Mouse (Mus musculus) kidney, postnatal 14 days (tissue): Measurements from ENCODE around the gene Klhdc4.

Experiments
- DNase-seq: peaks from one replicate; pipeline ENCODE4 v3.0.0; 2022; ENCODE audit warnings: mixed read lengths

The Klhdc4 gene

DNA sequence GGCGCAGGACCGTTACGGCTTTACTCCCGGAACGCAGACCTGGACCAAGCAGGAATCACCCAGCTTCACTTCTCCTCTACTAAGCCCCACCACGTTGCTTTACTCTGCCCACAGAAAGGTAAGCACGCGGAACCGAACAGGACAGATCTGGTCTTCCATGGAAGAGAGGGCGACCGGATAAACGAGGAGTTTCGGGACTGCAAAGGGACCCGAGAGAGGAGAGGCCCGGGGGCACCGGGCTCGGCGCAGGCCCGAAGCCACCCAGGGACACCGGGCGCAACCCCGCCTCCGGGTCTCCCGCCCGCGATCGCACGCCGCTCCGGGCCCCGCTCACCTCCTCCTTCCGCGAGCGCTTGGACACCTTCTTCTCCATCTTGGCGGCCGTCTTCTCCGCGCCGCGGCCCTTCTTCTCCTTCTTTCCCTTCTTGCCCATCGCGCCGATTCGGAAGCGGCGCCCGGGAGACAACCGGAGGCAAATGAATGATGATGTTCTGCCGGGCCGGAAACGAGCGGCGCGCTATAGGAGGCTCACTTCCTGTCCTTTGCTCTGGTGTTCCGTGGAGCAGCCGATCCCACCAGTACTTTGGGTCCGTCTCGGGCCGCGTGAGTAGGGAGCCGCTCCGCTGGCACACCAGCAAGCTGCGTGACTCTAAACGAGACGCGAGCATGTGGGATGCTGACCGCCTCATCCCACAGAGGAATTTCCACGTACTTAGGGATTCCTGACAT lies at the start of gene Klhdc4:
Klhdc4 (minus strand) TSS at position 522 of the 729 bp plus-strand sequence.
- DNase-seq, result peak; percentile 90

DNA sequence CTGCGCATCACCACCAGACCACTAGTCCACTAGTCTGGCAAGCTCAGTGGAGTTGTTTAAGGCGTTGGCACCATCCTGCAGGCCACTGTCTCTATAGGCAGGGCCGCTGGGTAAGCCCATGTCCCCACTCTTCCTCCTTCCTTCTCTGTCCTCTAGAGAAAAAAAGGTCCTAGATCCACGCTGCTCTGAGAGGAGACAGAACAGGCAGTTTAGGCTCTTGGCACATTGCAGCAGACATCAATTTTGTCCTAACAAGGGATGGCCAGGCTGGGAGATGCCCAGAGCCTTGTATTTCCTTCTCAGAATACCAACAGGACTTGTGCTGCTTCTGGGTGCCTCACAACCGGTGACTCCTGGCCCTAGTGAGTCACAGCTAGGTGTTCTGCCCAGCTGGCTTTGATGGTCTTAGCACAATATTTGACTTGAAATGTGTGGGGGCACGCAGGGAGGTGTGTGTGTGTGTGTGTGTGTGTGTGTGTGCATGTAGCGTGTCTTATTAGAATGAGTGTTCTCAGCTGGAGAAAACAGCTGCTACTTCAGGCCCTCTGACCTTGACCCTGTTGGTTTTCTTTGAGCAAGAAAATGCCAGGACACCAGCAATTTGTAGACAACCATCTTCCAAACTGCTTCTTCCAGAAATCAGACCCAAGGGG lies 48.6 kb upstream of the Klhdc4 start:
- peak; percentile 35 for DNase-seq

DNA sequence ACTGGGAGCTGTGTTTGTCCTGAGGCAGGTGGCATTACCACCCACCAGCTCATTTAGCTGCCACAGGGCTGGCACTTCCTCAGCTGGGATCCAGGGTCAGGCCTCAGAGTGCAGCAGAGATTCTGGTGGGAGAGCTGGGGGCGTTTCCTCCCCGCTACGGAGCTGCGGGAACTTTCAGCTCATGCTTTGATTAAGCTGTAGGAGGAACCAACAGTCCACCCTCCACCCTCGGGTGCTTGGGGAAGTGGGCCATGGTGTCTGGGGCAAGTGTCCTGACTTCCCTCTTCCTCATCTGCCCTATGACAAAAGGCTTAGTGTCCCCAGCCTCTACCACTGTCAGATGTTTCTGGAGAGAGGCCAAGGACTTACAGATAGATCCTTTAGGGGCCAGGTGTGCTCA lies 47.8 kb upstream of the Klhdc4 start:
- no peak for DNase-seq

DNA sequence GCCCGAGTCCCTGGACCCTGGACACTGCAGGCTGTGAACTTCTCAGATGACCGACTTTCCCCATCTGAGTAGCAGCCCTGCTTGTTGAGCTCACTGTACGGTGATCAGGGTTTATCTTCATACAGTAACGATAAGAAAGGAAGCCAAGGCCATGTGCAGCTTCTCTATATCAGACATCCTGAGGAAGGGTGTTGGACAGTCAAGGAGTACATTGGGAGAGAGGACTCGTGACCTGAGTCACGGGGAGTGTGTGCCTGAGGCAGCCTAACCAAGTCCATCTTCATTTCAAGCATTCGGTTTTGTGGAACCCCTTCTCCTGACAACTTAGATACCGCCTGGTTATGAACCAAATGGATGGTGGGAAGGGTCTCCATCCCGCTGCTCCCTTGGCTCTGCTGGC lies 46.1 kb upstream of the Klhdc4 start:
- no peak for DNase-seq

DNA sequence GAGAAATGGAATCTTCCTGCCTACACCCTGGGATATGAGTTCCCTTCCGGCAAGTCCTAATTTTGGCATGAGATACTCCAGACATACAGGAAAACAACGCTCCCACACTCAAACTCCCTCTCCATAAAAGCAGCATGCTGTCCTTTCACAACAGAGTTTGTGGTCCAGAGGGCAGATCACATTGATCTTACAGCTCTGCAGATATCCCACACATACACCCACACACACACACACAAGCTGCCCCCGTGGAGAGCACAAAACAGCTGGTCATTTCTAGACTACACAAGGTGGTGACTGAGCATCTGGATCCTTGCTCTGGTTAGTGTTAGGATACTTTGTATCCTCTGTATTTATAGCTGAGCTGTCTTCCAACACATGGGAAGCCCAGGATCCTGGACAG lies 45.7 kb upstream of the Klhdc4 start:
- peak; percentile 14 for DNase-seq

- DNase-seq, result peak; percentile 78
These were observed 44.7 kb upstream of the Klhdc4 start for GRCm38 (mm10) chr8:121874031-121874430.

- DNase-seq, result no peak
These were observed 42.6 kb upstream of the Klhdc4 start for GRCm38 (mm10) chr8:121871833-121872440.

GRCm38 (mm10) chr8:121870190-121870589 lies 40.8 kb upstream of the Klhdc4 start:
- no peak for DNase-seq

GRCm38 (mm10) chr8:121868896-121869295 lies 39.5 kb upstream of the Klhdc4 start:
- no peak for DNase-seq

- DNase-seq, result no peak
These were observed 38.8 kb upstream of the Klhdc4 start for GRCm38 (mm10) chr8:121868196-121868595.

DNA sequence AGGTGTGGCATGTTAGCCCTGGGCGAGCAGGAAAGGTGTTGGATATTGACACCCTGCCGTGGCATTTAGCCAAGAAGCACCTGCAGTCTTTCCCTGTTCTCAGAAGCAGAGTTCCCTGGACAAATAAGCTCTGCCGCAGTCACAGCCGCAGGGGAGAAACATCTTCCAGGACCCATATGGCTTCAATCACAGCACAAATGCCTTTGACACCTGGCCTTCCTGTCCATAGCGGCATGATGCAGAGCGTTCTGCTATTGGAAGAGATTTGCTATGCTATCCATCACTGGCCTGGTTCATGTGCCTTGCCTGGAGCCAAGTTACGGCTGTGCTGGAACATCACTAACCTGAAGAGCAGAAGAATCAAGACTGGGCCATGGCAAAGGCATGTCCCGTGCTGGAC lies 36.0 kb upstream of the Klhdc4 start:
- no peak for DNase-seq

GRCm38 (mm10) chr8:121861806-121862548 lies 32.6 kb upstream of the Klhdc4 start:
- no peak for DNase-seq

- no peak for DNase-seq
These were observed 31.9 kb upstream of the Klhdc4 start for GRCm38 (mm10) chr8:121861276-121861675.

DNA sequence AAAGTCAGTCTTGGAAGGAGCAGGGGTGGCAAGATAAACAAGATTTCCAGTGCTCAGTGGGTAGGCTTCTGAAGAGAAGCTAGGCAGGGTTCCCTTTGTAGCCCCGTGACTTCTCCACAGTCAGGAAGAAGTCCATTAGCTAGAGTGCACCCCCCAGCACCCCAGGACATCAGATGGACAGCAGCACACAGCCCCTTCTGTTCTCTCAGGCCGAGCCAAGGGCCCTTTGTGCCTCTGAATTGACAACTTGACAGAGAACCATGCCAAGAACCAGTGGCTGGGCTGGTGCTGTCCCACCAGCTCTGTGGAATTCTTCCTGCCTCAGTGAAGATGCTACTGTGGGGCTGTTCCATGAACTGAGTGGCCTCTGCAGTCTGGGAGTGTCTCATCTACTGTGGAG lies 28.4 kb upstream of the Klhdc4 start:
- no peak for DNase-seq

- no peak for DNase-seq
These were observed 28.0 kb upstream of the Klhdc4 start for GRCm38 (mm10) chr8:121857331-121857730.

- no peak for DNase-seq
These were observed 26.8 kb upstream of the Klhdc4 start for GRCm38 (mm10) chr8:121856071-121856746.

- DNase-seq, result no peak
These were observed 24.2 kb upstream of the Klhdc4 start for GRCm38 (mm10) chr8:121853586-121853985.

DNA sequence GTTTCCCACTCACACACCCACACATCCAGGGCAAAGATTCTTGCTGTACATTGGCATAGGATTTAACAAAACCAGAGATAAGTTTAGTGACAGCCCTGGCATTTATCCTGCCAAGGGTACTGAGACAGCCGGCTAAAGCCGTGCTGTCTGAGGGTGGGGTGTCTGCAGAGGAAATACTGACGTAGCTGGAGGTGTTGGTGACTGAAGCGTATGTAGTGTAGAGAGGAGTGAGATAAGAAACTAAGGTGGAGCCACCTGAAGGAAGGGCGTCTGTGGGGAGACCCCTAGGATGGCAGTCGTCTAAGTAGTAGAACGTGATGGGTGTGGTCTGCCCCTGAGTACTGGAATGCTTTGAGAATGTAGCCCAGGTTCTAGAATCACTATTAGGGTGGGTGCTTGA lies 23.1 kb upstream of the Klhdc4 start:
- no peak for DNase-seq

DNA sequence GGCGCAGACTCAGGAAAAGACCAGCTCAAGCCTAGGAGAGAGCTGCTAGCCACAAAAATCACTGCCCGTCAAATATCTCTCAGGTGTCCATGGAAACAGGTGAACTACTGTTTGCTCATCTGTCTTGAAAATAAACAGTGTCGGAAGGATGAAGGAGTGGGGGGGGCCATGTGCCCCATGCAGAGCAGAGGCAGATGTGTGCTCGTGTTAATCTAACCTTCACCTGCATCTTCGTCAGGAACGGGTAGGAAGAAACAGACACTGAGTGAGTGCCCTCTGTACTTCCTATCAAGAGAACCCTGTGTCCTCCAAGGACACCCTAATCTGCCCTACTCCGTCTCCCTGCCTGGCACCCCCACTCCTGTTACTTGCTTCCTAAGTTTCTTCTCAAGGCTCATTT lies 22.3 kb upstream of the Klhdc4 start:
- DNase-seq, result no peak

GRCm38 (mm10) chr8:121850821-121851470 lies 21.6 kb upstream of the Klhdc4 start:
- DNase-seq, result peak; percentile 92

- DNase-seq, result no peak
These were observed 21.1 kb upstream of the Klhdc4 start for GRCm38 (mm10) chr8:121850436-121850820.

DNA sequence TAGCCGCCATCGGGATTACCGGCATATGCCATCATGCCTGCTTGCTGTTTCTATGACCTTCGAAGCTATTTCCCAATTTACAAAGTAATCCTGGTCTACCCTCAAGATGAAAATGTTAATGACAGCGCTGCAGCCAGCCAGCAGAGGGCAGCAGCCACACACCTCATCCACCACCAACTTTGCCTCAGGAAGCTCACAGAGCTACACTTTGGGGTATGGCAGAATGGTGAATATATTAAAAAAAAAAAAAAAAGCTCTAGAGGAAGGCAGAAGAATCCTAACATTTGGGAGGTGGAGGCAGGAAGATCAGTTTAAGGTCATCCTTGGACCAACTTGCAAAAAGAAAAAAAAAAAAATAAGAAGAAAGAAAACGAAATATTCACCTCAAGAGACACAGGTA lies 20.6 kb upstream of the Klhdc4 start:
- DNase-seq, result peak; percentile 71
